Mouse (Mus musculus): Measurements from ENCODE around the gene Gm28048.

The Gm28048 gene

GRCm38 (mm10) chr11:22858441-22859300 is 123.2 kb downstream of the Gm28048 start:
- no peak for DNase-seq (ENCODE audit: low spot score)

GRCm38 (mm10) chr11:22857705-22858440 is 124.0 kb downstream of the Gm28048 start:
- no peak for DNase-seq (ENCODE audit: low spot score)

GRCm38 (mm10) chr11:22857106-22857704 is 124.7 kb downstream of the Gm28048 start:
- DNase-seq (ENCODE audit: low spot score), result no peak

- no peak for DNase-seq (ENCODE audit: low spot score)
Measured at GRCm38 (mm10) chr11:22856371-22856965, 125.4 kb downstream of the Gm28048 start.

- DNase-seq (ENCODE audit: low spot score), result no peak
Measured at GRCm38 (mm10) chr11:22854571-22854970, 127.3 kb downstream of the Gm28048 start.

DNA sequence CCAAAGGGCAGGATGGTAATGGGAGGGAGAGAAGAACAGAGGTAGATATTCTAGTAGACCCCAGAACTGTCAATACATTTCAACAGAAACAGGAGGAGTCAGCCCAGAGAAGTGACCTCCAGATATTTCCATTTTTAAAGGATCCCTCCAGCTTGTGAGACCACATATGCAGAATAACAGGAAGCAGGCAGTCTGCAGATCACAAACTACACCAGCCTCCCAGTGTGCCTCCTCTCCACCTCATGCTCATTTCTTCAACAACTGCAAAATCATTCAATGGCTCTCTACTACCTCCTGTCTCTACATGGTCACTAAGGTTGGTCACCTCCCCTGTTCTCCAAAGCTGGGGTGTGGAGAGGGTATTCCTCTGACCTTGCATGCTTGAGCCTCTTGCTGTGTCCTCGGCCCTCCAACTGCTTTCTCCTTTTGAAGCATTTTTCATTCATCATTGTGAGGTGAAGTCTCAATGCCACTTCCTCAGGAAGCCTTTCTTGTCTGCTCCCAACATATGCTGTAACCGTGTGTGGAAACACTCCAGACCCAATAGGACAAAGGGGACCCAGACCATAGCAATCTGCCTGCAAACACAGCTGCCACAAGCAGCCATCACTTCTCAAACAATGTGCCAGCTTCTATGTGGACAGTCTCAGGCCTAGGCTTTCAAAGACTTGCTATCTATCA is 128.3 kb downstream of the Gm28048 start:
- no peak for DNase-seq (ENCODE audit: low spot score)

- no peak for DNase-seq (ENCODE audit: low spot score)
Measured at GRCm38 (mm10) chr11:22852510-22852909, 129.4 kb downstream of the Gm28048 start.

DNA sequence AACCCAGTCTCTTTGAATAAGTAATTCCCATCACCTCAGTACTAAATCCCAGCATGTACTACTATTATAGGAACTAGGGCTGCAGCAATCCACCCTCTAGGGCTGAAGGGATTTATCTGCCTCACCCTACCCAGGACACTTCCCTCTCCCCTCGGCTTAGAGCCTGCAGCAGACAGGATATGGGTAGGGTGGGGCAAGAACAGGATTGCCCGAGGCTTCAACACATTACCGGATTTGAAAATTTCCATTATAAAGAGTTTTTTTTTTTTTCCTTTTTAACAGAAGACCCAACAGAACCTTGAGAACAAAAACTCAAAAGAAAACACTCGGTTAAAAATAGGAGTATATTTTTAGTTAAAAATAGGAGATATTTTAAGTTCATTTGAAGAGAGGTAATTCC is 130.5 kb downstream of the Gm28048 start:
- no peak for DNase-seq (ENCODE audit: low spot score)

DNA sequence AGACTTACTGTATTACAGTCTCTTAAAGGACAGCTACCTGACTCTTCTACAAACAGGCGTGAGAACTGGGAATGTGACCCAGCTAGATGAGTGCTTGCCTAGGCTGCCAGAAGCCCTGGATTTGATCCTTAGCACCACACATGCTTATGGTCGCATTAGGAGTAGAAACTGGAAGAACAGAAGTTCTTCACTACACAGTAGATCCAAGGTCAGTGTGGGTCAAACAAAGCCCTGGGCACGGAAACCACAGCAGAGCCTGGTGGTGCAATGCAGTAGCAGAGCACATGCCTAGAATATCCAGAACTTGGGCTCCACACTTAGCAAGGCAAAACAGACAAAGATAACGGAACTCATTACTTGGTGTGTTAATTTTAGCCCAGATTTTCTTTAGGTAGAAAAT is 131.8 kb downstream of the Gm28048 start:
- no peak for DNase-seq (ENCODE audit: low spot score)

GRCm38 (mm10) chr11:22848649-22849195 is 133.2 kb downstream of the Gm28048 start:
- no peak for DNase-seq (ENCODE audit: low spot score)

GRCm38 (mm10) chr11:22847732-22848648 is 133.9 kb downstream of the Gm28048 start:
- DNase-seq (ENCODE audit: low spot score), result no peak

DNA sequence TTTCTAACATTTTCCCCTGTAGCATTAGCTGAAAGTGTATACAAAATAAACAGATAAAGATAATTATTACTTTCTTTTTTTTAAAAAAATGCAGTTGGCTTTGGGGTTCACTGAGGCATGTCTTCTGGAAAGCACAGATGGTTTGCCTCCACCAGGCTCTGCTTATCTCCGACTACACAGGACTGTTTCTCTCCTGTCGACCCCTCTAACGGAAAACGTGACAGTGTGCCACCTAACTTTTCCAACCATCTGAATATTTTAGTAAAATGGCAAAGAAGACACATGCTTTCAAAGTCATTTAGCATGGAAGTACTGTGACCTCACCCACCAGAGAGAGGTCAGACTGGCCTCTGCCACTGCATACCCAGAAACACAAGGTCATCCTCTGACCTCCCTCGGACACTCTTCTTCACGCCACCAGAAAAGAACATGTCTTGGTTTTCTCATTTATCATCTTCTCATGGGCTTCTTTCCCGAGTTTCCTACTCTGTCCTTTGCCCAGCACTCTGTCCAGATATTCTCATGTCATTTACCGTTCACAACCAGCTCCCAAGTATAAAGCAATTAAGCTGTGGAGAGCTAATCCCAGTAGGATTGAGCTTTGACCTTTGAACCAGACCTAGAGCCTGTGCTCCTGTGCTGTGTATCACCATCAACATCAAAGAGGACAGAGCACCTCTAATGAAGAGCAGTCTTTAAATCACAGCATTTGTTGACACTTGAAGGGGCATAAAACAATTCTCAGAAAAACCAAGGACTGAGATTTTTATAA is 134.7 kb downstream of the Gm28048 start:
- DNase-seq (ENCODE audit: low spot score), result no peak

- DNase-seq (ENCODE audit: low spot score), result no peak
Measured at GRCm38 (mm10) chr11:22846093-22846835, 135.6 kb downstream of the Gm28048 start.

GRCm38 (mm10) chr11:22844754-22845718 is 136.9 kb downstream of the Gm28048 start:
- no peak for DNase-seq (ENCODE audit: low spot score)

DNA sequence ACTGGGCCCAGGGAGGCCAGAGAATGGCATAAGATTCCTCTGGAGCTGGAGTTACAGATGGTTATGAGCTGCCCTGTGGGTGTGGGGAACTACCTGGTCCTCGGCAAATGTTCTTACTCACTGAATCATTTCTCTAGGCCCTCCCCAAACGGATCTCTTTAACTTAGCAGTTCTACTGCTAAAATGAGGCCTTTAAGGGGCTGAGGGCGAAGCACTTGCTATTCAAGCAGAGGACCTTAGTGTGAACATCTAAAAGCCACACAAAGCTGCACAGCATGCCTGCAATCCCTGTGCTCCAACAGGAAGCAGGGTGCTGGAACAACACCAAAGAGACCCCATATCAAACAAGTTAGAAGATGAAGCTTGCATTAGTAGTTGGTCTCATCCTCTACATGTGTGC is 142.4 kb downstream of the Gm28048 start:
- DNase-seq (ENCODE audit: low spot score), result no peak

GRCm38 (mm10) chr11:22838361-22838760 is 143.5 kb downstream of the Gm28048 start:
- no peak for DNase-seq (ENCODE audit: low spot score)

GRCm38 (mm10) chr11:22836269-22836668 is 145.6 kb downstream of the Gm28048 start:
- DNase-seq (ENCODE audit: low spot score), result no peak

GRCm38 (mm10) chr11:22832600-22832999 is 149.3 kb downstream of the Gm28048 start:
- DNase-seq (ENCODE audit: low spot score), result no peak
